Mouse (Mus musculus) mouse trophoblast stem cell (cell line): Measurements from ENCODE around the gene Cd79a.
"Not testable (repeated sequence)": the region's sequence is repeated elsewhere in the genome, so short reads cannot be mapped to it uniquely, and the experiment has no call there.

Experiments
- in situ Hi-C, 2 experiments: fragments of 300-500 bp; cut with MseI, MboI; formaldehyde crosslinking; loops; 2 replicates in 1 of 2; 3 replicates in 1 of 2; pipeline ENCODE4 v1.15.1; 2025

The Cd79a gene

GRCm38 (mm10) chr7:24885468-24886307 lies 11.5 kb upstream of the Cd79a start:
- in situ Hi-C loops, result no loop called here

DNA sequence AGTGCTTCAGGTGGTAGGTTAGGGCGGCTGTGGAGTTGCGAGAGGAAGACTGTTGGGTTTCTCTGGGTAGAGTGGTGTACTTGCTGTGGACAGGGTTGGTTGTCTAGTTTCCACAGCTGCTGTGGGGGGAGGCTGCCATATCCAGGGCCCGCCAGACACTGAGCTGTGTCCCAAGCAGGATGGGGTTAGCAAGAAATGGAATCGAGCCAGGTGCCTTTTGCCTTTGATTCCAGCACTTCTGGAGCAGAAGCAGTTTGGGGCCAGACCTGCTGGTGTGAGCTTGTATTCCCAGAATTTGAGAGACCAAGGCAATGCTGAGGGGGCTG lies 10.9 kb upstream of the Cd79a start:
- in situ Hi-C loops, result no loop called here

DNA sequence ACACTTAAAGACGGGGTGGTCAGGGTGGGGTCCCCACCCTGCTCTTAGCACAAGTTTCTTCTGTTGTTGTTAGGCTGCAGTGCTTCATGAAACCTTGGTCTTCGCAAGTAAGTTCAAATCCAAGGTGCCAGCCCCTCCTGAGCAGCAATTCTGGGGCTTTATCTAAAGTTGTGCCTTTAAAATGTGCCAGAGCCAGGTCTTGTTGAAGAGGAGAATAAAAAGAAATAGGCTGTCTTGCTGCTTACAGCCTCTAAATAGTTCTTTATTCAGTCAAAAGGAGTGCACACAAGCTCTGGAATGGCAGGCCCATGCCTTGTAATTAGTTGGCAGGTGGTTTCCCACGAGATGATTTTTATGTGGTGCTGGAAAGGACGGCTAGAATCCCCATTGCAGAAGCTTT lies 10.1 kb upstream of the Cd79a start:
- in situ Hi-C loops, result no loop called here

- in situ Hi-C loops, result no loop called here
Observed at GRCm38 (mm10) chr7:24889431-24890220, 7.6 kb upstream of the Cd79a start.

GRCm38 (mm10) chr7:24890281-24891216 lies 6.6 kb upstream of the Cd79a start:
- in situ Hi-C loops, result no loop called here

GRCm38 (mm10) chr7:24891241-24892124 lies 5.7 kb upstream of the Cd79a start:
- in situ Hi-C loops, result no loop called here

GRCm38 (mm10) chr7:24892125-24892583 lies 5.0 kb upstream of the Cd79a start:
- in situ Hi-C loops, result no loop called here

DNA sequence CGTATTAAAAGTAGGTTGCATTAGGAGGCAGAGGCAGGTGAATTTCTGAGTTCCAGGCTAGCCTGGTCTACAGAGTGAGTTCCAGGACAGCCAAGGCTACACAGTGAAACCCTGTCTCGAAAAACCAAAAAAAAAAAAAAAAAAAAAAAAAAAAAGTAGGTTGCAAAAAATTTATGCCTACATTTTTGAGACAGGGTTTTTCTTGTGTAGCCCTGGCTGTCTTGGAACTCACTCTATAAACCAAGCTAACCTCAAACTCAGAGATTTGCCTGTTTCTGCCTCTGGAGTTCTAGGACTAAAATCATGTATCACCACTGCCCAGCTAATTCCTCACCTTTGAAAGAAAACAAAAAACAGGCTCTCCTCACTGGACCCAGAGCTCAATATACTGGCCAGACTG lies 1.4 kb upstream of the Cd79a start:
- in situ Hi-C loops, result not testable (repeated sequence)

GRCm38 (mm10) chr7:24896269-24896668 lies 912 bp upstream of the Cd79a start:
- in situ Hi-C loops, result no loop called here

GRCm38 (mm10) chr7:24897959-24898358 lies 778 bp downstream of the Cd79a start:
- in situ Hi-C loops, result no loop called here

DNA sequence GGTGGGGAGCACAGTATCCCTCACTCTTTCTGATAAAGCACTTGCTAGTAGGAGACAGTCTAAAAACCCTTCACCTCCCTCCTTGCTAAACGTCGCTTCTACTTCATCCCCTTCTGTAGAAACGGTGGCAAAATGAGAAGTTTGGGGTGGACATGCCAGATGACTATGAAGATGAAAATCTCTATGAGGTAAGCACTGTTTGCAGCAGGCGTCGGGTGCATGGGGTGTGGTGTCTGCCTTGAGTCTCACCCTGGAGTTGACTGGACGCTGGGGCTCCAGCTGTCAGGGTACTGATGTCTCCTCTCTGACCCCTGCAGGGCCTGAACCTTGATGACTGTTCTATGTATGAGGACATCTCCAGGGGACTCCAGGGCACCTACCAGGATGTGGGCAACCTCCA lies 3.9 kb downstream of the Cd79a start:
- in situ Hi-C loops, result no loop called here

GRCm38 (mm10) chr7:24901842-24902241 lies 4.7 kb downstream of the Cd79a start:
- in situ Hi-C loops, result no loop called here

- in situ Hi-C loops, result no loop called here
Observed at GRCm38 (mm10) chr7:24902264-24902629, 5.1 kb downstream of the Cd79a start.

- in situ Hi-C loops, result no loop called here
Observed at GRCm38 (mm10) chr7:24902630-24903443, 5.7 kb downstream of the Cd79a start, which contains the start of gene Arhgef1. Arhgef1 (plus strand) TSS chr7:24902912.

GRCm38 (mm10) chr7:24903444-24903825 lies 6.3 kb downstream of the Cd79a start:
- in situ Hi-C loops, result no loop called here

- in situ Hi-C loops, result no loop called here
Observed at GRCm38 (mm10) chr7:24904070-24904483, 6.9 kb downstream of the Cd79a start.

GRCm38 (mm10) chr7:24904936-24905335 lies 7.8 kb downstream of the Cd79a start:
- in situ Hi-C loops, result no loop called here

- in situ Hi-C loops, result no loop called here
Observed at GRCm38 (mm10) chr7:24906551-24906950, 9.4 kb downstream of the Cd79a start.

- in situ Hi-C loops, result no loop called here
Observed at GRCm38 (mm10) chr7:24907211-24907748, 10.1 kb downstream of the Cd79a start.

DNA sequence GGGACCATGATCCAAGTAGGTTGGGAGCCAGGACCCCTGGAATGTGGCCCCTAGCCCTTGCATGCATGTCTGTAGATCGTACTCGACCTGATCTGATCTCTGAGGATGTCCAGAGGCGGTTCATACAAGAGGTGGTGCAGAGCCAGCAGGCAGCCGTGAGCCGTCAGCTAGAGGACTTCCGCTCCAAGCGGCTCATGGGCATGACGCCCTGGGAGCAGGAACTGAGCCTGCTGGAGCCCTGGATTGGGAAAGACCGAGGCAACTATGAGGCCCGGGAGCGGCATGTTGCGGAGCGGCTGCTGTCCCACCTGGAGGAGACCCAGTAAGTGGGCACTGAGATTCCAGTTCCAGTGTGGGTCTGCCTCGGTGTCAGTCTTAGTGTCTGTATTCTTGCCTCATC lies 15.3 kb downstream of the Cd79a start:
- in situ Hi-C loops, result no loop called here
